ENCODE assay signal across 22 mouse cellular contexts in genomic region chr2:83668052-83668451, GRCm38 (mm10). TPM values are rescaled to one million over a fixed set of nuclear protein-coding genes. Genes with fewer than 3 reads are reported as not detected.
A peak's percentile ranks its signal among the peaks of the same experiment; 100 is the strongest.
DNase-seq lines count a peak whose midpoint lies in the region; ATAC-seq and TF ChIP-seq lines count a peak whose summit lies in the region.
"Had no signal": no experiment of that assay in that cellular context is flagged by ENCODE, and none has a peak within 500 bp of the region (broad histone marks: within the 10 kb centered on the region; RNA-seq: fewer than 3 reads in every experiment).

No protein-coding gene starts in this region.

- H3K9ac ChIP-seq in kidney, embryonic 15.5 days, result no peak overlapping the region
- H3K9ac ChIP-seq in kidney, embryonic 16.5 days (replicated peaks; ENCODE audit: low read length), result no peak overlapping the region
- H3K9ac ChIP-seq in kidney, postnatal 0 days (ENCODE audit: low read depth, low read length), result no peak overlapping the region

- no peaks in the 10 kb centered on the region for H3K9me3 ChIP-seq in kidney, embryonic 15.5 days (replicated peaks)
- no peaks in the 10 kb centered on the region for H3K9me3 ChIP-seq in kidney, embryonic 16.5 days (ENCODE audit: low read length)
- no peaks in the 10 kb centered on the region for H3K9me3 ChIP-seq in kidney, postnatal 0 days (replicated peaks; ENCODE audit: low read length)
- H3K9me3 ChIP-seq: G1E had no signal

- DNase-seq in kidney, adult 2 months, result peak; percentile 21
- DNase-seq in kidney, adult 8-10 months, result no peak
- no peak for DNase-seq in kidney, postnatal 14 days
- no peak for DNase-seq in kidney, adult 9 months
- DNase-seq in kidney, postnatal 0 days (ENCODE audit: low spot score), result no peak
- no peak for DNase-seq in kidney, postnatal 4 days
- DNase-seq: adrenal gland, adult 2 months; adrenal gland, adult 8-10 months; adrenal gland, postnatal 10 days; adrenal gland, postnatal 14 days; adrenal gland, postnatal 25 days; adrenal gland, postnatal 36 days; B cell, adult 2 months; cerebellum, adult 11 months; cerebellum, adult 11-12 months had no signal

- no peak overlapping the region for H3K4me2 ChIP-seq in kidney, embryonic 15.5 days
- H3K4me2 ChIP-seq in kidney, embryonic 16.5 days (replicated peaks; ENCODE audit: low read depth, low read length), result no peak overlapping the region
- H3K4me2 ChIP-seq in kidney, postnatal 0 days (ENCODE audit: low read length), result no peak overlapping the region

- 34% methylated on average over 1 of the region's 1 CpGs for WGBS in kidney, adult 2 months
- 35% methylated on average over 1 of the region's 1 CpGs for WGBS in kidney, embryonic 15.5 days
- 37% methylated on average over 1 of the region's 1 CpGs for WGBS in kidney, embryonic 16.5 days
- 43% methylated on average over 1 of the region's 1 CpGs for WGBS in kidney, postnatal 0 days

- peaks cover 2% of the 10 kb centered on the region; the same call in 1 of the 2 replicates for H3K4me1 ChIP-seq in kidney, adult 2 months (ENCODE audit: control insufficient read depth, insufficient read depth, low read length)
- peaks cover 7% of the 10 kb centered on the region for H3K4me1 ChIP-seq in kidney, embryonic 15.5 days
- H3K4me1 ChIP-seq in kidney, embryonic 16.5 days (ENCODE audit: insufficient read depth, low read length), result peaks cover 2% of the 10 kb centered on the region; the same call in 1 of the 2 replicates
- H3K4me1 ChIP-seq in kidney, postnatal 0 days (replicated peaks; ENCODE audit: insufficient read depth, low read length), result no peaks in the 10 kb centered on the region

- no peaks in the 10 kb centered on the region for H3K27me3 ChIP-seq in kidney, adult 2 months (replicated peaks; ENCODE audit: control insufficient read depth, insufficient read depth, low read length)
- no peaks in the 10 kb centered on the region for H3K27me3 ChIP-seq in kidney, embryonic 15.5 days
- no peaks in the 10 kb centered on the region for H3K27me3 ChIP-seq in kidney, embryonic 16.5 days (ENCODE audit: insufficient read depth, low read length)
- no peaks in the 10 kb centered on the region for H3K27me3 ChIP-seq in kidney, postnatal 0 days (ENCODE audit: insufficient read depth, low read length)
- H3K27me3 ChIP-seq: CH12.LX, Patski had no signal

- ATAC-seq in kidney, embryonic 15.5 days (replicated peaks; ENCODE audit: low FRiP score), result peak; percentile 83
- ATAC-seq in kidney, embryonic 16.5 days (ENCODE audit: low FRiP score, low TSS enrichment), result peak; percentile 85; the same call in 1 of the 2 replicates
- ATAC-seq in kidney, postnatal 0 days (replicated peaks; ENCODE audit: low FRiP score, low read depth), result peak; percentile 69; the same call in 1 of the 2 replicates
- ATAC-seq: activated CD4-positive, CD25-positive, alpha-beta regulatory T cell, adult 4 months; CD4-positive, CD25-positive, alpha-beta regulatory T cell, adult 4 months; Patski had no signal

- TF ChIP-seq POLR2A in kidney, adult 2 months (IDR thresholded peaks at IDR 0.05; ENCODE audit: low read depth, low read length), result no peak

- no peak overlapping the region for H3K4me3 ChIP-seq in kidney, adult 2 months (ENCODE audit: insufficient read depth, low read depth, low read length)
- no peak overlapping the region for H3K4me3 ChIP-seq in kidney, embryonic 15.5 days (replicated peaks)
- H3K4me3 ChIP-seq in kidney, embryonic 16.5 days (ENCODE audit: low read length), result no peak overlapping the region
- no peak overlapping the region for H3K4me3 ChIP-seq in kidney, postnatal 0 days (replicated peaks; ENCODE audit: low read depth, low read length)

- no peak overlapping the region for H3K27ac ChIP-seq in kidney, adult 2 months (ENCODE audit: insufficient read depth, low read depth, low read length)
- no peak overlapping the region for H3K27ac ChIP-seq in kidney, embryonic 15.5 days
- H3K27ac ChIP-seq in kidney, embryonic 16.5 days (ENCODE audit: low read length), result no peak overlapping the region
- H3K27ac ChIP-seq in kidney, postnatal 0 days, result no peak overlapping the region

- H3K36me3 ChIP-seq in kidney, adult 2 months (ENCODE audit: control insufficient read depth, insufficient read depth, low read length), result peaks cover 2% of the 10 kb centered on the region; the same call in 1 of the 2 replicates
- H3K36me3 ChIP-seq in kidney, embryonic 15.5 days, result peaks cover 35% of the 10 kb centered on the region
- H3K36me3 ChIP-seq in kidney, embryonic 16.5 days (ENCODE audit: insufficient read depth, low read length), result peaks cover 9% of the 10 kb centered on the region; the same call in 1 of the 2 replicates
- peaks cover 5% of the 10 kb centered on the region; the same call in 1 of the 2 replicates for H3K36me3 ChIP-seq in kidney, postnatal 0 days (ENCODE audit: insufficient read depth, low read length)

- no peak for TF ChIP-seq CTCF in kidney, adult 2 months (conservative IDR thresholded peaks at IDR 0.05; ENCODE audit: insufficient read depth, insufficient read length, low read depth, low read length)
- TF ChIP-seq CTCF in kidney, postnatal 0 days (IDR thresholded peaks at IDR 0.05; ENCODE audit: low read depth), result no peak

RNA-seq across cellular contexts. Expression of gene Zc3h15, which starts 23.8 kb away (rescaled TPM):
- 15.3 and 25.2 TPM in 2 replicates for polyA plus RNA-seq in kidney, adult 2 months (2012; rRNA removed)
- polyA plus RNA-seq in kidney, embryonic 15.5 days (2015; fragmentation: Nextera tagmentation; extraction: Ambion mirVana), result 135 and 160 TPM in 2 replicates
- 120 and 146 TPM in 2 replicates for polyA plus RNA-seq in kidney, embryonic 16.5 days (2015; fragmentation: Nextera tagmentation; extraction: Ambion mirVana)
- 158 and 160 TPM in 2 replicates for polyA plus RNA-seq in kidney, postnatal 0 days (2015; fragmentation: Nextera tagmentation; extraction: Ambion mirVana)

RNA-seq across cellular contexts. Expression of gene Itgav, which starts 56.1 kb away (rescaled TPM):
- 75.4 and 75.9 TPM in 2 replicates for polyA plus RNA-seq in kidney, adult 2 months (2012; rRNA removed)
- polyA plus RNA-seq in kidney, embryonic 15.5 days (2015; fragmentation: Nextera tagmentation; extraction: Ambion mirVana), result 101 and 105 TPM in 2 replicates
- 77.1 and 88.9 TPM in 2 replicates for polyA plus RNA-seq in kidney, embryonic 16.5 days (2015; fragmentation: Nextera tagmentation; extraction: Ambion mirVana)
- 164 and 165 TPM in 2 replicates for polyA plus RNA-seq in kidney, postnatal 0 days (2015; fragmentation: Nextera tagmentation; extraction: Ambion mirVana)
